Mouse (Mus musculus): ENCODE data around the gene 2310002L09Rik.

DNA sequence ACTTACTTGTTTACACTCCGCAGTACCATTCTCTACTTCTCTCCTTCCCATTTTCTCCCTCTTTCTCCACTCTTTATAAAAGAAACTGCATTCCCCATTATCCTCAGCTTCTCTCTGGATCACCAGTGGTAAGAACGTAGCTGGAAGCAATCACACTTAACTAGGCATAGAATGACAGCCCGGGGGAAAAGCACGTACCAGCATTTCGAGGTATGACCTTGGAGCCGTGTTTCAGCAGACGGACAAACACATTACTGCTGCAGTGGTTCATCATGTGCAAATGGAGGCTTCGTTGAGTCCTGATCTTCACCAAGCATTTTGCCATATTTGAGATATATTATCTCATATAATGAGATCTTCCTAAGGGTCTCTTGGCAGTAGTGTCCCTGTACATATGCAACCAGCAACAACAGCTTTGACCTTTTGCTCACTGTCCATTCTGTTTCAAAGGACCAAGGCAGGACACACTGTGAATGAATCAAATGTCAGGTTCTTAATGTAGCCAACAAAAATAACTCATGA, at the start of gene 2310002L09Rik:
- no peak for TF ChIP-seq POLR2A (IDR thresholded peaks at IDR 0.05; ENCODE audit: control insufficient read depth, low read depth, low read length)
- no peak for TF ChIP-seq CTCF (IDR thresholded peaks at IDR 0.05; ENCODE audit: control insufficient read depth, insufficient read depth, insufficient replicate concordance, low read depth, low read length)

All from testis, adult 2 months (tissue).